Comparison of ENCODE assay signal across 9 mouse cellular contexts in the genomic region with DNA sequence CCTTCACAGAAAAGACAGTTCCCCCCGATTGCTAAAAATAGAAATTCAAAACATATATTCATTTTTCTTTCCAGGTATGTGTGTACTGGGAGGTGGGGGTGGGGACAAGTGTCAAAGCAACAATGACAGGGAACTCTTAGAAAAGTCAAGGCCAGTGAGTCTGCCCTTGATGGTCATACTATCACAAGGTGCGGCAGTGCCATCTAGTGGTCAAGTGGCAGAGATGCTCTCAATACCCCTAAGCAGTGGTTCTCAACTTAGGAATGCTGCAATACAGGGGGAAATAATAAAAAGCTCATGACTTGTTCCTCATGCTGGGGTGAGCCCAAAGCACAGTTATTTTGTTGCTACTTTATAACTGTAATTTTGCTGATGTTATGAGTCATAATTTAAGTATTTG. TPM values are rescaled to one million over a fixed set of nuclear protein-coding genes. Genes with fewer than 3 reads are reported as not detected.
DNase-seq lines count a peak whose midpoint lies in the region; ATAC-seq and TF ChIP-seq lines count a peak whose summit lies in the region.
"Had no signal": no experiment of that assay in that cellular context is flagged by ENCODE, and none has a peak within 500 bp of the region (broad histone marks: within the 10 kb centered on the region; RNA-seq: fewer than 3 reads in every experiment).

No protein-coding gene starts in this region.

- H3K27me3 ChIP-seq in embryonic facial prominence, embryonic 10.5 days (replicated peaks; ENCODE audit: low read depth, poor library complexity, severe bottlenecking): peaks cover 54% of the 10 kb centered on the region
- H3K27me3 ChIP-seq in heart, postnatal 0 days (ENCODE audit: control insufficient read depth, insufficient read depth, low read length): no peaks in the 10 kb centered on the region
- H3K27me3 ChIP-seq in liver, embryonic 16.5 days (ENCODE audit: control insufficient read depth, insufficient read depth, low read depth, low read length): no peaks in the 10 kb centered on the region

- peak; percentile 63 for ATAC-seq in heart, postnatal 0 days (ENCODE audit: insufficient read depth, low read depth)
- ATAC-seq in liver, embryonic 16.5 days (ENCODE audit: low read depth): 0 out of 2 replicates have a peak, but pooled peaks have one; percentile 53
- peak; percentile 96 for ATAC-seq in neutrophil, adult 5-6 weeks (ENCODE audit: extremely low read depth, insufficient number of reproducible peaks, low FRiP score, poor library complexity, severe bottlenecking)

- H3K27ac ChIP-seq in embryonic facial prominence, embryonic 10.5 days (replicated peaks): no peak overlapping the region
- H3K27ac ChIP-seq in heart, postnatal 0 days (ENCODE audit: low read depth): no peak overlapping the region
- H3K27ac ChIP-seq in liver, embryonic 16.5 days (ENCODE audit: low read length): no peak overlapping the region

- peak; percentile 70 for DNase-seq in CD4-positive helper T cell, adult 2 months (ENCODE audit: low read depth, low spot score)
- DNase-seq in adrenal gland, postnatal 10 days: peak; percentile 77
- peak; percentile 63 for DNase-seq in embryonic facial prominence, embryonic 10.5 days (ENCODE audit: low spot score)
- peak; percentile 76 for DNase-seq in heart, postnatal 0 days (ENCODE audit: low spot score)
- DNase-seq in kidney, postnatal 4 days: peak; percentile 74 to 83
- peak; percentile 5 to 12 for DNase-seq in thymus, adult 18-20 months

- TF ChIP-seq EP300 in heart, postnatal 0 days (IDR thresholded peaks at IDR 0.05; ENCODE audit: low read depth): no peak

- H3K9ac ChIP-seq in heart, postnatal 0 days (replicated peaks; ENCODE audit: low read depth, low read length): no peak overlapping the region
- no peak overlapping the region for H3K9ac ChIP-seq in liver, embryonic 16.5 days (ENCODE audit: low read depth, low read length)

- H3K4me2 ChIP-seq in heart, postnatal 0 days (ENCODE audit: low read depth, low read length): no peak overlapping the region
- no peak overlapping the region for H3K4me2 ChIP-seq in liver, embryonic 16.5 days (ENCODE audit: low read depth, low read length)

- TF ChIP-seq CTCF in heart, postnatal 0 days (IDR thresholded peaks at IDR 0.05; ENCODE audit: low read depth): peak; percentile 78

- no peaks in the 10 kb centered on the region for H3K9me3 ChIP-seq in embryonic facial prominence, embryonic 10.5 days
- no peaks in the 10 kb centered on the region for H3K9me3 ChIP-seq in heart, postnatal 0 days (replicated peaks; ENCODE audit: control insufficient read depth, low read length)
- H3K9me3 ChIP-seq in liver, embryonic 16.5 days (replicated peaks; ENCODE audit: control insufficient read depth, low read length): no peaks in the 10 kb centered on the region

- H3K4me3 ChIP-seq in embryonic facial prominence, embryonic 10.5 days: no peak overlapping the region
- H3K4me3 ChIP-seq in heart, postnatal 0 days (ENCODE audit: low read depth, low read length): no peak overlapping the region
- no peak overlapping the region for H3K4me3 ChIP-seq in liver, embryonic 16.5 days (ENCODE audit: low read depth, low read length)
- H3K4me3 ChIP-seq: erythroblast, embryonic 14.5 days had no signal

- H3K36me3 ChIP-seq in embryonic facial prominence, embryonic 10.5 days (replicated peaks): peaks cover 3% of the 10 kb centered on the region
- H3K36me3 ChIP-seq in heart, postnatal 0 days (replicated peaks; ENCODE audit: control insufficient read depth, insufficient read depth, low read length): no peaks in the 10 kb centered on the region
- H3K36me3 ChIP-seq in liver, embryonic 16.5 days (ENCODE audit: control insufficient read depth, insufficient read depth): no peaks in the 10 kb centered on the region

- 12% methylated on average over 2 of the region's 2 CpGs for WGBS in embryonic facial prominence, embryonic 10.5 days
- 8% methylated on average over 2 of the region's 2 CpGs for WGBS in heart, postnatal 0 days
- WGBS in liver, embryonic 16.5 days (ENCODE audit: insufficient replicate concordance): 12% methylated on average over 2 of the region's 2 CpGs

- no peaks in the 10 kb centered on the region for H3K4me1 ChIP-seq in embryonic facial prominence, embryonic 10.5 days
- H3K4me1 ChIP-seq in heart, postnatal 0 days (ENCODE audit: control insufficient read depth, insufficient read depth): no peaks in the 10 kb centered on the region
- H3K4me1 ChIP-seq in liver, embryonic 16.5 days (ENCODE audit: control insufficient read depth, low read depth, low read length): no peaks in the 10 kb centered on the region

RNA-seq across cellular contexts. Expression of a gene that starts 10.1 kb away (rescaled TPM):
- total RNA-seq in adrenal gland, postnatal 10 days (2021): 1 to 10 TPM; 5.4 to 9.2 TPM
- 45.8 and 47.0 TPM in 2 replicates for polyA plus RNA-seq in embryonic facial prominence, embryonic 10.5 days (2016; fragmentation: Nextera tagmentation; extraction: Ambion mirVana)
- total RNA-seq in heart, postnatal 0 days (2014; rRNA removed; ENCODE audit: low replicate concordance): 8.3 and 14.2 TPM in 2 replicates
- 10.3 and 10.5 TPM in 2 replicates for polyA plus RNA-seq in heart, postnatal 0 days (2015; fragmentation: Nextera tagmentation; extraction: Ambion mirVana)
- 13.1 and 13.8 TPM in 2 replicates for polyA plus RNA-seq in liver, embryonic 16.5 days (2015; fragmentation: Nextera tagmentation; extraction: Ambion mirVana)
- total RNA-seq in neutrophil, adult 5-6 weeks (2017): 1.5 and 3.0 TPM in 2 replicates

RNA-seq across cellular contexts. Expression of a gene that starts 22.4 kb away (rescaled TPM):
- total RNA-seq in adrenal gland, postnatal 10 days (2021): under 1 TPM in 1 of 2 experiments, not detected in 1; 0.24 TPM
- polyA plus RNA-seq in embryonic facial prominence, embryonic 10.5 days (2016; fragmentation: Nextera tagmentation; extraction: Ambion mirVana): 0.33 and 0.39 TPM in 2 replicates
- total RNA-seq in heart, postnatal 0 days (2014; rRNA removed; ENCODE audit: low replicate concordance): not detected in 2 replicates
- polyA plus RNA-seq in heart, postnatal 0 days (2015; fragmentation: Nextera tagmentation; extraction: Ambion mirVana): not detected in 2 replicates
- polyA plus RNA-seq in liver, embryonic 16.5 days (2015; fragmentation: Nextera tagmentation; extraction: Ambion mirVana): 1.3 and 1.6 TPM in 2 replicates
- total RNA-seq in neutrophil, adult 5-6 weeks (2017): not detected in 2 replicates
- polyA plus RNA-seq: erythroblast, embryonic 14.5 days had no signal

RNA-seq across cellular contexts. Expression of a gene that starts 38.4 kb away (rescaled TPM):
- total RNA-seq in adrenal gland, postnatal 10 days (2021): 1 to 10 TPM; 3.2 to 7.1 TPM
- 0.34 TPM in 2 replicates for polyA plus RNA-seq in embryonic facial prominence, embryonic 10.5 days (2016; fragmentation: Nextera tagmentation; extraction: Ambion mirVana)
- total RNA-seq in heart, postnatal 0 days (2014; rRNA removed; ENCODE audit: low replicate concordance): 0.12 and 0.76 TPM in 2 replicates
- 0.21 and 0.27 TPM in 2 replicates for polyA plus RNA-seq in heart, postnatal 0 days (2015; fragmentation: Nextera tagmentation; extraction: Ambion mirVana)
- 0.07 and 0.15 TPM in 2 replicates for polyA plus RNA-seq in liver, embryonic 16.5 days (2015; fragmentation: Nextera tagmentation; extraction: Ambion mirVana)
- 0.25 and 0.47 TPM in 2 replicates for total RNA-seq in neutrophil, adult 5-6 weeks (2017)
- polyA plus RNA-seq: erythroblast, embryonic 14.5 days had no signal

Comparison
In these comparisons a context has a peak if more than half of its experiments do, and no peak if none do; other contexts are left out.
1. DNase-seq: peak in every context shown above with its lines; median percentile 78 in kidney, postnatal 4 days; 77 in adrenal gland, postnatal 10 days; 76 in heart, postnatal 0 days; 70 in CD4-positive helper T cell, adult 2 months; 63 in embryonic facial prominence, embryonic 10.5 days; 8 in thymus, adult 18-20 months.